Mouse (Mus musculus) limb, embryonic 14.5 days (tissue): ENCODE measurements around the gene Slc28a1. TPM values are rescaled to one million over a fixed set of nuclear protein-coding genes. Genes with fewer than 3 reads are reported as not detected.
"Not testable (repeated sequence)": the region's sequence is repeated elsewhere in the genome, so short reads cannot be mapped to it uniquely, and the experiment has no call there.

Experiments
- ATAC-seq: fragments of 200-750 bp; cut with Nextera tagmentation; 2 replicates; pipeline ENCODE4 v1.8.0; 2017; ENCODE audit warnings: low read depth, moderate number of reproducible peaks, moderate TSS enrichment; ENCODE audit not compliant: low FRiP score
- DNase-seq: peaks from one replicate; pipeline ENCODE4 v3.0.0-alpha.2; 2015; ENCODE audit warnings: low spot score
- H3K27ac ChIP-seq: fragments of 300-500 bp; sonication (generic); replicated peaks from 2 replicates; pipeline ENCODE4 v1.5.1; 2014; ENCODE audit warnings: low read depth, mild to moderate bottlenecking, low read length, moderate library complexity, mixed read lengths
- H3K27me3 ChIP-seq: fragments of 300-500 bp; sonication (generic); 2 replicates; pipeline ENCODE4 v1.6.1; 2014; ENCODE audit warnings: low read length, mixed read lengths; ENCODE audit not compliant: control insufficient read depth, insufficient read depth
- H3K36me3 ChIP-seq: fragments of 300-500 bp; sonication (generic); 2 replicates; pipeline ENCODE4 v1.6.1; 2014; ENCODE audit warnings: mild to moderate bottlenecking, low read length, moderate library complexity, mixed read lengths; ENCODE audit not compliant: control insufficient read depth, insufficient read depth
- H3K4me1 ChIP-seq: fragments of 300-500 bp; sonication (generic); 2 replicates; pipeline ENCODE4 v1.6.1; 2014; ENCODE audit warnings: antibody characterized with exemption, low read length, mixed read lengths; ENCODE audit not compliant: control insufficient read depth, insufficient read depth
- H3K4me2 ChIP-seq: fragments of 300-500 bp; sonication (generic); replicated peaks from 2 replicates; pipeline ENCODE4 v1.6.1; 2014; ENCODE audit warnings: low read depth, mild to moderate bottlenecking, low read length, moderate library complexity; ENCODE audit not compliant: severe bottlenecking
- H3K4me3 ChIP-seq: fragments of 300-500 bp; sonication (generic); replicated peaks from 2 replicates; pipeline ENCODE4 v1.5.1; 2014; ENCODE audit warnings: low read length
- H3K9ac ChIP-seq: fragments of 300-500 bp; sonication (generic); 2 replicates; pipeline ENCODE4 v1.6.1; 2014; ENCODE audit warnings: mild to moderate bottlenecking, low read depth, low read length, moderate library complexity; ENCODE audit not compliant: severe bottlenecking
- H3K9me3 ChIP-seq: fragments of 300-500 bp; sonication (generic); 2 replicates; pipeline ENCODE4 v1.6.1; 2016; ENCODE audit warnings: low read length; ENCODE audit not compliant: control insufficient read depth
- POLR2A ChIP-seq: fragments of 200-500 bp; IDR thresholded peaks from 2 replicates; pipeline ENCODE4 v1.8.0; 2012; ENCODE audit warnings: inconsistent platforms, mild to moderate bottlenecking, moderate library complexity, borderline replicate concordance; ENCODE audit not compliant: insufficient read depth, insufficient read length; ENCODE audit errors: extremely low read depth
- WGBS: fragments of 180-500 bp; shearing (Covaris S2); extraction: QIAGEN DNeasy Blood & Tissue Kit; methylation state at CpG from one replicate; pipeline ENCODE4 v1.1.7; 2014; 5-methylcytosine and 5-hydroxymethylcytosine counted together
- polyA plus RNA-seq, 2 experiments: library from polyadenylated mRNA; depleted of rRNA in 1 of 2; stranded (reverse) in 1 of 2; unstranded in 1 of 2; fragments of >200 nt; fragmentation: Nextera tagmentation in 1 of 2; extraction: Ambion mirVana in 1 of 2; gene quantifications; 2 replicates each; pipeline versions ENCODE4 v1.2.1 to v1.2.3; 2012 to 2014

The Slc28a1 gene
- polyA plus RNA-seq, 2 experiments = 0.06 to 0.26 TPM

- 84% methylated on average over 7 of the region's 7 CpGs for WGBS
- DNase-seq (no peak), ATAC-seq (no peak)
- Histone ChIP-seq H3K9me3 (no peaks in the 10 kb centered on the region), H3K27me3 (no peaks in the 10 kb centered on the region), H3K27ac (no peak overlapping the region), H3K4me1 (peaks cover 10% of the 10 kb centered on the region), H3K4me3 (no peak overlapping the region), H3K9ac (no peak overlapping the region), H3K4me2 (no peak overlapping the region), H3K36me3 (no peaks in the 10 kb centered on the region)
- no peak for TF ChIP-seq POLR2A
These were observed 24.5 kb downstream of the Slc28a1 start for GRCm38 (mm10) chr7:81139100-81139499.

GRCm38 (mm10) chr7:81139671-81140404, 25.2 kb downstream of the Slc28a1 start:
- Histone ChIP-seq H3K4me2 (no peak overlapping the region), H3K9me3 (no peaks in the 10 kb centered on the region), H3K4me3 (no peak overlapping the region), H3K27ac (no peak overlapping the region), H3K9ac (no peak overlapping the region), H3K4me1 (peaks cover 6% of the 10 kb centered on the region; the same call in 1 of the 2 replicates), H3K27me3 (no peaks in the 10 kb centered on the region), H3K36me3 (no peaks in the 10 kb centered on the region)
- DNase-seq (no peak), ATAC-seq (no peak)
- 82% methylated on average over 5 of the region's 5 CpGs for WGBS
- no peak for TF ChIP-seq POLR2A

GRCm38 (mm10) chr7:81141541-81141940, 26.9 kb downstream of the Slc28a1 start:
- H3K36me3 ChIP-seq = no peaks in the 10 kb centered on the region
- H3K4me1 ChIP-seq = no peaks in the 10 kb centered on the region
- no peak for ATAC-seq
- 54% methylated on average over 1 of the region's 1 CpGs for WGBS
- no peak for TF ChIP-seq POLR2A
- H3K4me3 ChIP-seq = no peak overlapping the region
- no peaks in the 10 kb centered on the region for H3K9me3 ChIP-seq
- no peak overlapping the region for H3K9ac ChIP-seq
- no peaks in the 10 kb centered on the region for H3K27me3 ChIP-seq
- no peak overlapping the region for H3K4me2 ChIP-seq
- no peak for DNase-seq
- no peak overlapping the region for H3K27ac ChIP-seq

GRCm38 (mm10) chr7:81143056-81143455, 28.5 kb downstream of the Slc28a1 start:
- H3K4me3 ChIP-seq, H3K9me3 ChIP-seq, H3K4me2 ChIP-seq, H3K4me1 ChIP-seq, H3K27ac ChIP-seq, DNase-seq, H3K27me3 ChIP-seq, ATAC-seq, H3K36me3 ChIP-seq, H3K9ac ChIP-seq: not testable (repeated sequence)
- WGBS = 84% methylated on average over 4 of the region's 4 CpGs

- 91% methylated on average over 11 of the region's 11 CpGs for WGBS
- Histone ChIP-seq H3K27me3 (no peaks in the 10 kb centered on the region), H3K4me1 (no peaks in the 10 kb centered on the region), H3K36me3 (no peaks in the 10 kb centered on the region), H3K4me2 (no peak overlapping the region), H3K4me3 (no peak overlapping the region), H3K9ac (no peak overlapping the region), H3K27ac (no peak overlapping the region), H3K9me3 (no peaks in the 10 kb centered on the region)
- DNase-seq (no peak), ATAC-seq (no peak)
- no peak for TF ChIP-seq POLR2A
These were observed 35.2 kb downstream of the Slc28a1 start for GRCm38 (mm10) chr7:81149759-81150158.
